Mouse (Mus musculus): ENCODE data around the gene Bcl11a. TPM values are rescaled to one million over a fixed set of nuclear protein-coding genes. Genes with fewer than 3 reads are reported as not detected.

Bcl11a gene
- polyA plus RNA-seq, 1 experiment: 0.72 TPM

- peaks cover 19% of the 10 kb centered on the region for H3K27me3 ChIP-seq (replicated peaks; ENCODE audit: control insufficient read depth, insufficient read depth, low read length)
- H3K4me1 ChIP-seq (ENCODE audit: control insufficient read depth, insufficient read depth, low read length): no peaks in the 10 kb centered on the region
- 3% methylated on average over 17 of the region's 17 CpGs for WGBS
Measured at GRCm38 (mm10) chr11:24075486-24076126, 2.2 kb upstream of the Bcl11a start.

GRCm38 (mm10) chr11:24076127-24076650 is 1.7 kb upstream of the Bcl11a start:
- under 1% methylated on average over 32 of the region's 32 CpGs for WGBS
- H3K27me3 ChIP-seq (replicated peaks; ENCODE audit: control insufficient read depth, insufficient read depth, low read length): peaks cover 21% of the 10 kb centered on the region
- peak; percentile 25 for DNase-seq
- H3K4me3 ChIP-seq (ENCODE audit: insufficient read depth, low read depth, low read length): peak overlapping the region; percentile 51
- no peak overlapping the region for H3K27ac ChIP-seq (ENCODE audit: insufficient read depth, low read depth, low read length)
- H3K4me1 ChIP-seq (ENCODE audit: control insufficient read depth, insufficient read depth, low read length): no peaks in the 10 kb centered on the region
- TF ChIP-seq POLR2A (IDR thresholded peaks at IDR 0.05; ENCODE audit: low read depth, low read length) (no peak), CTCF (conservative IDR thresholded peaks at IDR 0.05; ENCODE audit: insufficient read depth, insufficient read length, low read depth, low read length) (no peak)
- no peaks in the 10 kb centered on the region for H3K36me3 ChIP-seq (ENCODE audit: control insufficient read depth, insufficient read depth, low read length)

More at GRCm38 (mm10) chr11:24075486-24076126, 2.2 kb upstream of the Bcl11a start:
- TF ChIP-seq POLR2A (IDR thresholded peaks at IDR 0.05; ENCODE audit: low read depth, low read length) (no peak), CTCF (conservative IDR thresholded peaks at IDR 0.05; ENCODE audit: insufficient read depth, insufficient read length, low read depth, low read length) (no peak)
- DNase-seq: no peak
- Histone ChIP-seq H3K4me3 (ENCODE audit: insufficient read depth, low read depth, low read length) (peak overlapping the region; percentile 51), H3K36me3 (ENCODE audit: control insufficient read depth, insufficient read depth, low read length) (no peaks in the 10 kb centered on the region), H3K27ac (ENCODE audit: insufficient read depth, low read depth, low read length) (no peak overlapping the region)

- peak; percentile 51 for DNase-seq
- peak overlapping the region; percentile 51 for H3K4me3 ChIP-seq (ENCODE audit: insufficient read depth, low read depth, low read length)
- peaks cover 22% of the 10 kb centered on the region for H3K27me3 ChIP-seq (replicated peaks; ENCODE audit: control insufficient read depth, insufficient read depth, low read length)
- H3K36me3 ChIP-seq (ENCODE audit: control insufficient read depth, insufficient read depth, low read length): no peaks in the 10 kb centered on the region
- H3K27ac ChIP-seq (ENCODE audit: insufficient read depth, low read depth, low read length): no peak overlapping the region
- no peaks in the 10 kb centered on the region for H3K4me1 ChIP-seq (ENCODE audit: control insufficient read depth, insufficient read depth, low read length)
- TF ChIP-seq CTCF (conservative IDR thresholded peaks at IDR 0.05; ENCODE audit: insufficient read depth, insufficient read length, low read depth, low read length) (no peak), POLR2A (IDR thresholded peaks at IDR 0.05; ENCODE audit: low read depth, low read length) (no peak)
- under 1% methylated on average over 59 of the region's 59 CpGs for WGBS
Measured at GRCm38 (mm10) chr11:24076821-24077730, 780 bp upstream of the Bcl11a start.

GRCm38 (mm10) chr11:24078706-24079316 is 955 bp downstream of the Bcl11a start:
- peaks cover 22% of the 10 kb centered on the region for H3K27me3 ChIP-seq (replicated peaks; ENCODE audit: control insufficient read depth, insufficient read depth, low read length)
- H3K4me3 ChIP-seq (ENCODE audit: insufficient read depth, low read depth, low read length): peak overlapping the region; percentile 26; the same call in 1 of the 2 replicates
- H3K36me3 ChIP-seq (ENCODE audit: control insufficient read depth, insufficient read depth, low read length): no peaks in the 10 kb centered on the region
- DNase-seq: peak; percentile 14
- no peaks in the 10 kb centered on the region for H3K4me1 ChIP-seq (ENCODE audit: control insufficient read depth, insufficient read depth, low read length)
- no peak for TF ChIP-seq CTCF (conservative IDR thresholded peaks at IDR 0.05; ENCODE audit: insufficient read depth, insufficient read length, low read depth, low read length)
- TF ChIP-seq POLR2A (IDR thresholded peaks at IDR 0.05; ENCODE audit: low read depth, low read length): no peak
- H3K27ac ChIP-seq (ENCODE audit: insufficient read depth, low read depth, low read length): no peak overlapping the region
- 2% methylated on average over 38 of the region's 38 CpGs for WGBS

- H3K27me3 ChIP-seq (replicated peaks; ENCODE audit: control insufficient read depth, insufficient read depth, low read length): peaks cover 21% of the 10 kb centered on the region
- DNase-seq: peak; percentile 17
- H3K36me3 ChIP-seq (ENCODE audit: control insufficient read depth, insufficient read depth, low read length): no peaks in the 10 kb centered on the region
- H3K4me1 ChIP-seq (ENCODE audit: control insufficient read depth, insufficient read depth, low read length): no peaks in the 10 kb centered on the region
- 2% methylated on average over 43 of the region's 43 CpGs for WGBS
- no peak overlapping the region for H3K27ac ChIP-seq (ENCODE audit: insufficient read depth, low read depth, low read length)
- H3K4me3 ChIP-seq (ENCODE audit: insufficient read depth, low read depth, low read length): peak overlapping the region; percentile 40
- TF ChIP-seq POLR2A (IDR thresholded peaks at IDR 0.05; ENCODE audit: low read depth, low read length) (no peak), CTCF (conservative IDR thresholded peaks at IDR 0.05; ENCODE audit: insufficient read depth, insufficient read length, low read depth, low read length) (no peak)
Measured at GRCm38 (mm10) chr11:24079392-24080391, 1.8 kb downstream of the Bcl11a start.

- TF ChIP-seq POLR2A (IDR thresholded peaks at IDR 0.05; ENCODE audit: low read depth, low read length) (no peak), CTCF (conservative IDR thresholded peaks at IDR 0.05; ENCODE audit: insufficient read depth, insufficient read length, low read depth, low read length) (no peak)
- Histone ChIP-seq H3K27ac (ENCODE audit: insufficient read depth, low read depth, low read length) (no peak overlapping the region), H3K4me1 (ENCODE audit: control insufficient read depth, insufficient read depth, low read length) (no peaks in the 10 kb centered on the region), H3K27me3 (replicated peaks; ENCODE audit: control insufficient read depth, insufficient read depth, low read length) (peaks cover 17% of the 10 kb centered on the region), H3K36me3 (ENCODE audit: control insufficient read depth, insufficient read depth, low read length) (no peaks in the 10 kb centered on the region), H3K4me3 (ENCODE audit: insufficient read depth, low read depth, low read length) (peak overlapping the region; percentile 26)
- under 1% methylated on average over 30 of the region's 30 CpGs for WGBS
- DNase-seq: no peak
Measured at GRCm38 (mm10) chr11:24080541-24080940, 2.7 kb downstream of the Bcl11a start.

Measured in kidney, adult 2 months (tissue).